Mouse (Mus musculus) ES-Bruce4 (cell line): ENCODE data around the gene Cacng6.

Source experiments
- CTCF ChIP-seq: IDR thresholded peaks from one replicate; pipeline ENCODE4 v1.8.1; 2011; ENCODE audit warnings: low read depth, low read length
- EP300 ChIP-seq: IDR thresholded peaks from 2 replicates; pipeline ENCODE4 v1.6.1; 2011; ENCODE audit warnings: low read depth, low read length; ENCODE audit not compliant: insufficient read depth
- POLR2A ChIP-seq: IDR thresholded peaks from one replicate; pipeline ENCODE4 v1.8.1; 2011; ENCODE audit warnings: low read length; ENCODE audit not compliant: insufficient read depth

DNA sequence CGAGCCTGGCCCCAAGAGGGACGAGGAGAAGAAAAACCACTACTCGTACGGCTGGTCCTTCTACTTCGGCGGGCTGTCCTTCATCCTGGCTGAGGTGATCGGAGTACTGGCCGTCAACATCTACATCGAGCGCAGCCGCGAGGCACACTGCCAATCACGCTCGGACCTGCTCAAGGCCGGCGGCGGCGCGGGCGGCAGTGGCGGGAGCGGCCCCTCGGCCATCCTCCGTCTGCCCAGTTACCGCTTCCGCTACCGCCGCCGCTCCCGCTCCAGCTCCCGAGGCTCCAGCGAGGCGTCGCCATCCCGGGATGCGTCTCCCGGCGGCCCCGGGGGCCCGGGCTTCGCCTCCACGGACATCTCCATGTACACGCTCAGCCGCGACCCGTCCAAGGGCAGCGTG is 9.1 kb upstream of the Cacng6 start:
- TF ChIP-seq POLR2A (no peak), CTCF (no peak), EP300 (no peak)
